Mouse (Mus musculus): Measurements from ENCODE around the gene Trp63. TPM values are rescaled to one million over a fixed set of nuclear protein-coding genes. Genes with fewer than 3 reads are reported as not detected.

Trp63 gene
- polyA plus RNA-seq, 1 experiment from 2014 or later = 0.21 TPM

- no peak for ATAC-seq (ENCODE audit: low FRiP score, low TSS enrichment)
- no peak overlapping the region for H3K4me3 ChIP-seq (replicated peaks; ENCODE audit: low read depth, low read length)
These were observed 151.7 kb downstream of the Trp63 start for GRCm38 (mm10) chr16:25835301-25835700.

DNA sequence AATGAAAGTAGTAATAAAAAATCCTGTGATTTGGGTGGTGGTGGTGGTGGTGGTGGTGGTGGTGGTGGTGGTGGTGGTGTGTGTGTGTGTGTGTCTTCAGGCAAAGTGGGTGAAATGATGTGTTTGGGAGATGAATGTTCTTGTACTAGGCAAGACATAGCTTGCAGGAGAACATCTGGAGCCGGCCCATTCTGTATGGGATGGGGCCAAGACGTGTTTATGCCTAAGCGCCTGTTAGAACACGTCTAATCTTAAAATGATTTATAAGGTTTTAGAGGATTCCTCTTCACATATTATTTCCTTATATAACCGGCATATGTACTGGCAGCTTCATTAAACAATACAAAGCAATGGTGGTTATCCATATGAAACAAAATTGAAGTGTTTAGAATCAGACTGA, 152.2 kb downstream of the Trp63 start:
- Histone ChIP-seq H3K9ac (replicated peaks; ENCODE audit: low read length) (no peak overlapping the region), H3K4me1 (ENCODE audit: control insufficient read depth, insufficient read depth, low read length) (no peaks in the 10 kb centered on the region), H3K4me3 (replicated peaks; ENCODE audit: low read depth, low read length) (no peak overlapping the region), H3K4me2 (ENCODE audit: low read length) (no peak overlapping the region), H3K36me3 (ENCODE audit: control insufficient read depth, insufficient read depth, low read length) (no peaks in the 10 kb centered on the region), H3K9me3 (ENCODE audit: control insufficient read depth, low read length) (no peaks in the 10 kb centered on the region), H3K27ac (replicated peaks; ENCODE audit: low read depth, low read length) (no peak overlapping the region), H3K27me3 (ENCODE audit: control insufficient read depth, insufficient read depth, low read length) (no peaks in the 10 kb centered on the region)
- DNase-seq (no peak), ATAC-seq (ENCODE audit: low FRiP score, low TSS enrichment) (no peak)
- WGBS = 87% methylated on average over 5 of the region's 5 CpGs

More at GRCm38 (mm10) chr16:25835301-25835700, 151.7 kb downstream of the Trp63 start:
- H3K9me3 ChIP-seq (ENCODE audit: control insufficient read depth, low read length) = no peaks in the 10 kb centered on the region
- H3K4me1 ChIP-seq (ENCODE audit: control insufficient read depth, insufficient read depth, low read length) = no peaks in the 10 kb centered on the region
- H3K36me3 ChIP-seq (ENCODE audit: control insufficient read depth, insufficient read depth, low read length) = no peaks in the 10 kb centered on the region
- no peak for DNase-seq
- 87% methylated on average over 3 of the region's 3 CpGs for WGBS
- H3K9ac ChIP-seq (replicated peaks; ENCODE audit: low read length) = no peak overlapping the region
- H3K27me3 ChIP-seq (ENCODE audit: control insufficient read depth, insufficient read depth, low read length) = no peaks in the 10 kb centered on the region
- no peak overlapping the region for H3K27ac ChIP-seq (replicated peaks; ENCODE audit: low read depth, low read length)
- no peak overlapping the region for H3K4me2 ChIP-seq (ENCODE audit: low read length)

GRCm38 (mm10) chr16:25842996-25843395, 159.4 kb downstream of the Trp63 start:
- Histone ChIP-seq H3K9ac (replicated peaks; ENCODE audit: low read length) (no peak overlapping the region), H3K4me1 (ENCODE audit: control insufficient read depth, insufficient read depth, low read length) (no peaks in the 10 kb centered on the region), H3K36me3 (ENCODE audit: control insufficient read depth, insufficient read depth, low read length) (no peaks in the 10 kb centered on the region), H3K4me3 (replicated peaks; ENCODE audit: low read depth, low read length) (no peak overlapping the region), H3K27me3 (ENCODE audit: control insufficient read depth, insufficient read depth, low read length) (no peaks in the 10 kb centered on the region), H3K27ac (replicated peaks; ENCODE audit: low read depth, low read length) (no peak overlapping the region), H3K9me3 (ENCODE audit: control insufficient read depth, low read length) (no peaks in the 10 kb centered on the region), H3K4me2 (ENCODE audit: low read length) (no peak overlapping the region)
- ATAC-seq (ENCODE audit: low FRiP score, low TSS enrichment) = no peak
- no peak for DNase-seq
- 86% methylated on average over 6 of the region's 6 CpGs for WGBS

DNA sequence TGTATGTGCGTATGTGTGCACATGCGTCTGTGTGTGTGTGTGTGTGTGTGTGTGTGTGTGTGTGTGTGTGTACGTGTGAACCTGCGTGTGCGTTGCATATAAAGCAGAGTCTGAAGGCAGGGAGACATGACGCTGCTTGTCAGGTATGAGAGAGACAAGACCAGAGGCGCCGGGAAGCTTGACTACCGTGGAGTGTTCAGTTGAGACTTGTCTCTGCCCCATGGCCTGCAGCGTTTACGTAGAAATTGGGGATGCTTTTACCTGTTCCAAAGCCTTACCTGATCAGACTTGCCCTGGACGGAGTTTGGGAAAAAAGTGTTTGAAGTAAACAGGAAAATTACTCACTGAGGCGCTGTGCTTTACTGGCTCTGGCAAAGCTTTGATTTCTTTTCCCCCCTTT, 160.1 kb downstream of the Trp63 start:
- no peaks in the 10 kb centered on the region for H3K9me3 ChIP-seq (ENCODE audit: control insufficient read depth, low read length)
- no peak overlapping the region for H3K4me3 ChIP-seq (replicated peaks; ENCODE audit: low read depth, low read length)
- no peak overlapping the region for H3K27ac ChIP-seq (replicated peaks; ENCODE audit: low read depth, low read length)
- H3K9ac ChIP-seq (replicated peaks; ENCODE audit: low read length) = no peak overlapping the region
- H3K36me3 ChIP-seq (ENCODE audit: control insufficient read depth, insufficient read depth, low read length) = no peaks in the 10 kb centered on the region
- no peaks in the 10 kb centered on the region for H3K27me3 ChIP-seq (ENCODE audit: control insufficient read depth, insufficient read depth, low read length)
- 91% methylated on average over 13 of the region's 13 CpGs for WGBS
- ATAC-seq (ENCODE audit: low FRiP score, low TSS enrichment) (no peak), DNase-seq (no peak)
- no peak overlapping the region for H3K4me2 ChIP-seq (ENCODE audit: low read length)
- no peaks in the 10 kb centered on the region for H3K4me1 ChIP-seq (ENCODE audit: control insufficient read depth, insufficient read depth, low read length)

DNA sequence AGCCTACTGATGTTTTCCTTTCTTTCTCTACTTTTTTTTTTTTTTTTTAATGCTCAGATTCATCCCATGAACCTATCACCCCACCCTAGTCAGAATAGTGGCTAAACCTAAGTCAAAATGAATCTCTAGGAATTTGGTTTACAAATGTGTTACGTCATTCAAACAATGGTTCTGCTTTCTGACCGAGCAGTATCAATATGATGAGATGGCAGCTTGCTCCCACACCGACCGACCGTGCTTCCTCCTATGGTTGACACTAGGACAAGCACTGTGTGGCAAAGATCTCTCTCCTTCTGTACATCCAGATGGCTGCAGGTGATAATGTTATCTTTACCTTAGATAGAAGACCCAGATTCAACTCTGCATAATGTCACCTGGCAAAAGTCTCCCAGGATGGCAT, 163.0 kb downstream of the Trp63 start:
- H3K4me1 ChIP-seq (ENCODE audit: control insufficient read depth, insufficient read depth, low read length) = no peaks in the 10 kb centered on the region
- H3K9ac ChIP-seq (replicated peaks; ENCODE audit: low read length) = no peak overlapping the region
- no peak overlapping the region for H3K4me2 ChIP-seq (ENCODE audit: low read length)
- no peaks in the 10 kb centered on the region for H3K9me3 ChIP-seq (ENCODE audit: control insufficient read depth, low read length)
- H3K4me3 ChIP-seq (replicated peaks; ENCODE audit: low read depth, low read length) = no peak overlapping the region
- H3K27ac ChIP-seq (replicated peaks; ENCODE audit: low read depth, low read length) = no peak overlapping the region
- no peaks in the 10 kb centered on the region for H3K36me3 ChIP-seq (ENCODE audit: control insufficient read depth, insufficient read depth, low read length)
- ATAC-seq (ENCODE audit: low FRiP score, low TSS enrichment) (no peak), DNase-seq (no peak)
- no peaks in the 10 kb centered on the region for H3K27me3 ChIP-seq (ENCODE audit: control insufficient read depth, insufficient read depth, low read length)
- WGBS = 95% methylated on average over 5 of the region's 5 CpGs

- no peaks in the 10 kb centered on the region for H3K27me3 ChIP-seq (ENCODE audit: control insufficient read depth, insufficient read depth, low read length)
- WGBS = 67% methylated on average over 2 of the region's 2 CpGs
These were observed 164.9 kb downstream of the Trp63 start for GRCm38 (mm10) chr16:25848474-25848873.

GRCm38 (mm10) chr16:25849593-25850464, 166.3 kb downstream of the Trp63 start:
- DNase-seq = no peak
- WGBS = 84% methylated on average over 13 of the region's 13 CpGs

More at GRCm38 (mm10) chr16:25848474-25848873, 164.9 kb downstream of the Trp63 start:
- H3K4me1 ChIP-seq (ENCODE audit: control insufficient read depth, insufficient read depth, low read length) = no peaks in the 10 kb centered on the region
- no peak overlapping the region for H3K27ac ChIP-seq (replicated peaks; ENCODE audit: low read depth, low read length)
- no peak overlapping the region for H3K4me3 ChIP-seq (replicated peaks; ENCODE audit: low read depth, low read length)
- ATAC-seq (ENCODE audit: low FRiP score, low TSS enrichment) (no peak), DNase-seq (no peak)
- no peak overlapping the region for H3K9ac ChIP-seq (replicated peaks; ENCODE audit: low read length)
- H3K36me3 ChIP-seq (ENCODE audit: control insufficient read depth, insufficient read depth, low read length) = no peaks in the 10 kb centered on the region
- H3K4me2 ChIP-seq (ENCODE audit: low read length) = no peak overlapping the region
- H3K9me3 ChIP-seq (ENCODE audit: control insufficient read depth, low read length) = no peaks in the 10 kb centered on the region

GRCm38 (mm10) chr16:25860731-25861505, 177.4 kb downstream of the Trp63 start:
- ATAC-seq (ENCODE audit: low FRiP score, low TSS enrichment) = no peak
- no peak overlapping the region for H3K4me3 ChIP-seq (replicated peaks; ENCODE audit: low read depth, low read length)
- H3K9ac ChIP-seq (replicated peaks; ENCODE audit: low read length) = no peak overlapping the region
- no peak overlapping the region for H3K27ac ChIP-seq (replicated peaks; ENCODE audit: low read depth, low read length)
- DNase-seq = no peak
- H3K9me3 ChIP-seq (ENCODE audit: control insufficient read depth, low read length) = no peaks in the 10 kb centered on the region
- 93% methylated on average over 8 of the region's 8 CpGs for WGBS
- no peaks in the 10 kb centered on the region for H3K4me1 ChIP-seq (ENCODE audit: control insufficient read depth, insufficient read depth, low read length)
- no peaks in the 10 kb centered on the region for H3K36me3 ChIP-seq (ENCODE audit: control insufficient read depth, insufficient read depth, low read length)
- no peaks in the 10 kb centered on the region for H3K27me3 ChIP-seq (ENCODE audit: control insufficient read depth, insufficient read depth, low read length)
- H3K4me2 ChIP-seq (ENCODE audit: low read length) = no peak overlapping the region

More at GRCm38 (mm10) chr16:25849593-25850464, 166.3 kb downstream of the Trp63 start:
- Histone ChIP-seq H3K36me3 (ENCODE audit: control insufficient read depth, insufficient read depth, low read length) (no peaks in the 10 kb centered on the region), H3K9ac (replicated peaks; ENCODE audit: low read length) (no peak overlapping the region), H3K9me3 (ENCODE audit: control insufficient read depth, low read length) (no peaks in the 10 kb centered on the region), H3K4me1 (ENCODE audit: control insufficient read depth, insufficient read depth, low read length) (no peaks in the 10 kb centered on the region), H3K27ac (replicated peaks; ENCODE audit: low read depth, low read length) (no peak overlapping the region), H3K4me2 (ENCODE audit: low read length) (no peak overlapping the region), H3K4me3 (replicated peaks; ENCODE audit: low read depth, low read length) (no peak overlapping the region), H3K27me3 (ENCODE audit: control insufficient read depth, insufficient read depth, low read length) (no peaks in the 10 kb centered on the region)
- ATAC-seq (ENCODE audit: low FRiP score, low TSS enrichment) = no peak
